Mouse (Mus musculus) MEL (cell line): ENCODE measurements around the gene Gpx3. TPM values are rescaled to one million over a fixed set of nuclear protein-coding genes. Genes with fewer than 3 reads are reported as not detected.

Experiments used
- DNase-seq: peaks from one replicate; pipeline ENCODE4 v3.0.0; 2011; ENCODE audit warnings: low read depth, low spot score
- H3K27ac ChIP-seq: 2 replicates; pipeline ENCODE4 v1.5.1; 2012; ENCODE audit warnings: low read depth, mild to moderate bottlenecking, control low read depth, low read length, moderate library complexity; ENCODE audit not compliant: control insufficient read depth
- H3K27me3 ChIP-seq, 2 experiments: fragments of 150-350 bp in 1 of 2; sonication (generic) in 1 of 2; 2 replicates each; pipeline ENCODE4 v1.6.1; 2012; ENCODE audit warnings: low read length in 2 of 2, mild to moderate bottlenecking in 2 of 2, improper control_type of control experiment in 1 of 2, moderate library complexity in 1 of 2; ENCODE audit not compliant: insufficient read depth in 2 of 2, control insufficient read depth in 1 of 2
- H3K36me3 ChIP-seq, 2 experiments: 2 replicates each; pipeline ENCODE4 v1.6.1; 2012 to 2014; ENCODE audit warnings: low read length in 2 of 2, improper control_type of control experiment in 1 of 2, inconsistent platforms in 1 of 2, mild to moderate bottlenecking in 1 of 2; ENCODE audit not compliant: insufficient read depth in 2 of 2, control insufficient read depth in 1 of 2
- H3K4me1 ChIP-seq, 2 experiments: fragments of 150-350 bp in 1 of 2; sonication (generic) in 1 of 2; 2 replicates each; pipeline ENCODE4 v1.6.1; 2012; ENCODE audit warnings: low read length in 2 of 2, improper control_type of control experiment in 1 of 2, mild to moderate bottlenecking in 1 of 2; ENCODE audit not compliant: insufficient read depth in 2 of 2, control insufficient read depth in 1 of 2
- H3K4me3 ChIP-seq, 2 experiments: fragments of 150-350 bp in 1 of 2; sonication (generic) in 1 of 2; 2 replicates each; pipeline ENCODE4 v1.5.1; 2012; ENCODE audit warnings: low read depth in 2 of 2, low read length in 2 of 2, mild to moderate bottlenecking in 2 of 2, moderate library complexity in 2 of 2, control low read depth in 1 of 2, improper control_type of control experiment in 1 of 2; ENCODE audit not compliant: control insufficient read depth in 1 of 2, insufficient read depth in 1 of 2
- H3K79me2 ChIP-seq: 2 replicates; pipeline ENCODE4 v1.6.1; 2012; ENCODE audit warnings: mild to moderate bottlenecking, low read length, moderate library complexity; ENCODE audit not compliant: control insufficient read depth, poor library complexity, insufficient read depth
- H3K9ac ChIP-seq: 2 replicates; pipeline ENCODE4 v1.6.1; 2012; ENCODE audit warnings: low read depth, mild to moderate bottlenecking, control low read depth, low read length, moderate library complexity; ENCODE audit not compliant: control insufficient read depth, poor library complexity, severe bottlenecking
- H3K9me3 ChIP-seq: fragments of 150-350 bp; sonication (generic); replicated peaks from 2 replicates; pipeline ENCODE4 v1.6.1; 2012; ENCODE audit warnings: mild to moderate bottlenecking, low read length, improper control_type of control experiment, moderate library complexity; ENCODE audit not compliant: insufficient read depth
- BHLHE40 ChIP-seq: IDR thresholded peaks from 2 replicates; pipeline ENCODE4 v1.6.1; 2012; ENCODE audit warnings: low read depth, mild to moderate bottlenecking, inconsistent platforms, low read length, improper control_type of control experiment, borderline replicate concordance
- CHD2 ChIP-seq: IDR thresholded peaks from 2 replicates; pipeline ENCODE4 v1.6.1; 2011; ENCODE audit warnings: low read length, improper control_type of control experiment
- CTCF ChIP-seq, 3 experiments: IDR thresholded peaks in 2 of 3; conservative IDR thresholded peaks in 1 of 3; 2 replicates each; pipeline ENCODE4 v1.5.1; 2011 to 2012; ENCODE audit warnings: low read length in 3 of 3, low read depth in 2 of 3, mild to moderate bottlenecking in 2 of 3, improper control_type of control experiment in 1 of 3, inconsistent platforms in 1 of 3, mixed read lengths in 1 of 3, moderate library complexity in 1 of 3; ENCODE audit not compliant: control insufficient read depth in 1 of 3, insufficient read depth in 1 of 3, poor library complexity in 1 of 3, severe bottlenecking in 1 of 3
- EP300 ChIP-seq, 2 experiments: IDR thresholded peaks; 2 replicates each; pipeline ENCODE4 v1.6.1; 2011; ENCODE audit warnings: improper control_type of control experiment in 2 of 2, low read length in 2 of 2, low read depth in 1 of 2, mild to moderate bottlenecking in 1 of 2
- ETS1 ChIP-seq: IDR thresholded peaks from 2 replicates; pipeline ENCODE4 v1.6.1; 2012; ENCODE audit warnings: low read depth, mild to moderate bottlenecking, inconsistent platforms, low read length, improper control_type of control experiment, moderate library complexity
- GABPA ChIP-seq: IDR thresholded peaks from 2 replicates; pipeline ENCODE4 v1.6.1; 2012; ENCODE audit warnings: low read depth, mild to moderate bottlenecking, inconsistent platforms, low read length, improper control_type of control experiment, moderate library complexity
- HCFC1 ChIP-seq: IDR thresholded peaks from 2 replicates; pipeline ENCODE4 v1.6.1; 2012; ENCODE audit warnings: low read depth, mild to moderate bottlenecking, inconsistent platforms, low read length, improper control_type of control experiment, moderate library complexity
- JUND ChIP-seq: IDR thresholded peaks from 2 replicates; pipeline ENCODE4 v1.6.1; 2011; ENCODE audit warnings: low read depth, mild to moderate bottlenecking, improper control_type of control experiment, low read length
- MAX ChIP-seq: IDR thresholded peaks from 2 replicates; pipeline ENCODE4 v1.6.1; 2011; ENCODE audit warnings: low read length, improper control_type of control experiment
- MAZ ChIP-seq: IDR thresholded peaks from 2 replicates; pipeline ENCODE4 v1.6.1; 2012; ENCODE audit warnings: low read depth, mild to moderate bottlenecking, inconsistent platforms, low read length, improper control_type of control experiment
- MXI1 ChIP-seq: IDR thresholded peaks from 2 replicates; pipeline ENCODE4 v1.6.1; 2011; ENCODE audit warnings: mild to moderate bottlenecking, low read depth, low read length, improper control_type of control experiment
- MYB ChIP-seq: IDR thresholded peaks from 2 replicates; pipeline ENCODE4 v1.6.1; 2011; ENCODE audit warnings: mild to moderate bottlenecking, low read depth, low read length, improper control_type of control experiment
- MYC ChIP-seq: IDR thresholded peaks from 2 replicates; pipeline ENCODE4 v1.6.1; 2011; ENCODE audit warnings: low read depth, mild to moderate bottlenecking, low read length, improper control_type of control experiment, moderate library complexity
- NRF1 ChIP-seq: IDR thresholded peaks from 2 replicates; pipeline ENCODE4 v1.6.1; 2014; ENCODE audit warnings: low read depth, mild to moderate bottlenecking, inconsistent platforms, low read length, improper control_type of control experiment, moderate library complexity; ENCODE audit not compliant: poor library complexity, insufficient read depth, severe bottlenecking
- POLR2A ChIP-seq, 2 experiments: IDR thresholded peaks; 2 replicates each; pipeline ENCODE4 v1.6.1; 2011 to 2012; ENCODE audit warnings: low read length in 2 of 2, mild to moderate bottlenecking in 2 of 2, control low read depth in 1 of 2, improper control_type of control experiment in 1 of 2, low read depth in 1 of 2, moderate library complexity in 1 of 2; ENCODE audit not compliant: control insufficient read depth in 1 of 2, insufficient read depth in 1 of 2, poor library complexity in 1 of 2
- POLR2AphosphoS2 ChIP-seq: IDR thresholded peaks from 2 replicates; pipeline ENCODE4 v1.6.1; 2011; ENCODE audit warnings: low read length, improper control_type of control experiment
- POLR2AphosphoS5 ChIP-seq: IDR thresholded peaks from 2 replicates; pipeline ENCODE4 v1.6.1; 2012; ENCODE audit warnings: low read depth, borderline replicate concordance, mild to moderate bottlenecking, inconsistent platforms, low read length, moderate library complexity, mixed read lengths
- RAD21 ChIP-seq: IDR thresholded peaks from 2 replicates; pipeline ENCODE4 v1.6.1; 2011; ENCODE audit warnings: mild to moderate bottlenecking, low read depth, low read length, improper control_type of control experiment
- RCOR1 ChIP-seq: IDR thresholded peaks from 2 replicates; pipeline ENCODE4 v1.6.1; 2012; ENCODE audit warnings: low read depth, mild to moderate bottlenecking, inconsistent platforms, low read length, improper control_type of control experiment
- SIN3A ChIP-seq: IDR thresholded peaks from 2 replicates; pipeline ENCODE4 v1.6.1; 2012; ENCODE audit warnings: low read length, improper control_type of control experiment, inconsistent platforms
- SMC3 ChIP-seq: IDR thresholded peaks from 2 replicates; pipeline ENCODE4 v1.6.1; 2011; ENCODE audit warnings: low read depth, low read length, improper control_type of control experiment
- TAL1 ChIP-seq: IDR thresholded peaks from 2 replicates; pipeline ENCODE4 v1.6.1; 2012; ENCODE audit warnings: mild to moderate bottlenecking, inconsistent platforms, low read length, moderate library complexity, mixed read lengths
- TBP ChIP-seq: IDR thresholded peaks from 2 replicates; pipeline ENCODE4 v1.8.0; 2011; ENCODE audit warnings: low read depth, low read length, improper control_type of control experiment
- TCF12 ChIP-seq: IDR thresholded peaks from 2 replicates; pipeline ENCODE4 v1.6.1; 2014; ENCODE audit warnings: low read depth, mild to moderate bottlenecking, inconsistent platforms, low read length, improper control_type of control experiment, moderate library complexity
- USF1 ChIP-seq: IDR thresholded peaks from 2 replicates; pipeline ENCODE4 v1.6.1; 2014; ENCODE audit warnings: low read depth, mild to moderate bottlenecking, inconsistent platforms, low read length, improper control_type of control experiment, moderate library complexity
- ZC3H11A ChIP-seq: IDR thresholded peaks from 2 replicates; pipeline ENCODE4 v1.6.1; 2012; ENCODE audit warnings: low read depth, mild to moderate bottlenecking, inconsistent platforms, low read length, improper control_type of control experiment
- ZNF384 ChIP-seq: IDR thresholded peaks from 2 replicates; pipeline ENCODE4 v1.6.1; 2012; ENCODE audit warnings: low read depth, mild to moderate bottlenecking, inconsistent platforms, low read length, improper control_type of control experiment
- polyA plus RNA-seq, 2 experiments: library from polyadenylated mRNA; stranded (reverse) in 1 of 2; unstranded in 1 of 2; fragments of >175 nt in 1 of 2; fragments of >200 nt in 1 of 2; gene quantifications; 2 replicates each; pipeline versions ENCODE4 v1.2.1 to v1.2.4; 2012; ENCODE audit warnings: low replicate concordance in 2 of 2, low read depth in 1 of 2; ENCODE audit not compliant: insufficient read length in 2 of 2, insufficient read depth in 1 of 2, missing spikeins in 1 of 2
- total RNA-seq: library from RNA; depleted of rRNA; stranded (reverse); fragments of 300-350 nt; gene quantifications from 2 replicates; pipeline ENCODE4 v1.2.3, GENCODE M21; 2012

The Gpx3 gene
- total and polyA plus RNA-seq, 3 experiments, result 0.12 to 0.15 TPM; not detected in 1

- Histone ChIP-seq H3K9ac (peak overlapping the region; percentile 36; the same call in 1 of the 2 replicates), H3K27ac (no peak overlapping the region), H3K79me2 (peaks cover 19% of the 10 kb centered on the region), H3K4me1 (peaks cover 5 to 20% of the 10 kb centered on the region in 2 experiments), H3K9me3 (no peaks in the 10 kb centered on the region), H3K36me3 (peaks cover 0 to 16% of the 10 kb centered on the region in 2 experiments; a peak in 2 of 4 replicates), H3K27me3 (no peaks in the 10 kb centered on the region), H3K4me3 (peak overlapping the region in 1 of 2 experiments; percentile 24; a peak in 1 of 4 replicates)
- DNase-seq, result peak; percentile 82
- TF ChIP-seq ETS1, result no peak
- TF ChIP-seq TBP, result no peak
- TF ChIP-seq SMC3, result peak; percentile 91
- TF ChIP-seq SIN3A, result peak; percentile 52; the same call in 1 of the 2 replicates
- no peak for TF ChIP-seq POLR2A (IDR thresholded peaks at IDR 0.05; ENCODE audit: control insufficient read depth in 1 of 2, insufficient read depth in 1 of 2, low read depth in 1 of 2, low read length in 2 of 2, poor library complexity in 1 of 2)
- no peak for TF ChIP-seq BHLHE40
- peak; percentile 46 for TF ChIP-seq ZNF384
- TF ChIP-seq CHD2, result no peak
- 0 out of 2 replicates have a peak, but pooled peaks have one; percentile 14 for TF ChIP-seq TCF12
- peak; percentile 58 for TF ChIP-seq MAX
- TF ChIP-seq MYC, result peak; percentile 89
- TF ChIP-seq ZC3H11A, result peak; percentile 92
- peak; percentile 52; the same call in 1 of the 2 replicates for TF ChIP-seq MXI1
- TF ChIP-seq GABPA, result no peak
- peak; percentile 67; the same call in 1 of the 2 replicates for TF ChIP-seq MAZ
- peak; percentile 95 for TF ChIP-seq RAD21
- no peak for TF ChIP-seq NRF1
- TF ChIP-seq EP300 (IDR thresholded peaks at IDR 0.05; ENCODE audit: low read depth in 1 of 2, low read length in 2 of 2), result peak in 1 of 2 experiments; percentile 21; a peak in 1 of 4 replicates
- TF ChIP-seq CTCF (IDR thresholded peaks at IDR 0.05 in 2 of 3, conservative IDR thresholded peaks at IDR 0.05 in 1 of 3; ENCODE audit: control insufficient read depth in 1 of 3, insufficient read depth in 1 of 3, low read depth in 2 of 3, low read length in 3 of 3, poor library complexity in 1 of 3, severe bottlenecking in 1 of 3), result peak; percentile 82 to 91 (median 87)
- peak; percentile 63 for TF ChIP-seq USF1
- no peak for TF ChIP-seq MYB
- TF ChIP-seq TAL1, result no peak
- 0 out of 2 replicates have a peak, but pooled peaks have one; percentile 62 for TF ChIP-seq JUND
- no peak for TF ChIP-seq POLR2AphosphoS2
- TF ChIP-seq HCFC1, result 0 out of 2 replicates have a peak, but pooled peaks have one; percentile 13
- no peak for TF ChIP-seq POLR2AphosphoS5
- no peak for TF ChIP-seq RCOR1
These were observed 39.4 kb upstream of the Gpx3 start for GRCm38 (mm10) chr11:54862621-54863520.
